Mouse (Mus musculus): ENCODE measurements at regions not wholly inside any gene's neighbourhood (a gene's known extent, or its start where the extent isn't known, plus 50 kb on each side); places are given as distances from the start of the nearest gene placed in this dataset.
A peak's percentile ranks its signal among the peaks of the same experiment; 100 is the strongest.
"Not testable (repeated sequence)": the region's sequence is repeated elsewhere in the genome, so short reads cannot be mapped to it uniquely, and the experiment has no call there.

- DNase-seq (ENCODE audit: low read depth): no peak
These were observed 58.4 kb downstream of the Ly6f start for GRCm38 (mm10) chr15:75326586-75326985.

- no peak for DNase-seq (ENCODE audit: low read depth)
These were observed 88.0 kb downstream of the Ly6f start for GRCm38 (mm10) chr15:75356050-75356735.

GRCm38 (mm10) chr15:75371618-75372017, 103.4 kb downstream of the Ly6f start:
- no peak for DNase-seq (ENCODE audit: low read depth)

- DNase-seq (ENCODE audit: low read depth): no peak
These were observed 108.3 kb downstream of the Ly6f start for GRCm38 (mm10) chr15:75376391-75377100.

- DNase-seq (ENCODE audit: low read depth): no peak
These were observed 109.9 kb downstream of the Ly6f start for GRCm38 (mm10) chr15:75378136-75378535.

GRCm38 (mm10) chr15:75379867-75380266, 111.6 kb downstream of the Ly6f start:
- peak; percentile 21 for DNase-seq (ENCODE audit: low read depth)

GRCm38 (mm10) chr15:75382191-75382950, 114.2 kb downstream of the Ly6f start:
- no peak for DNase-seq (ENCODE audit: low read depth)

- DNase-seq (ENCODE audit: low read depth): not testable (repeated sequence)
These were observed 124.8 kb downstream of the Ly6f start for GRCm38 (mm10) chr15:75392924-75393464.

GRCm38 (mm10) chr15:75397276-75397675, 129.1 kb downstream of the Ly6f start:
- DNase-seq (ENCODE audit: low read depth): no peak

Measured in 416B (cell line).